Mouse (Mus musculus) lung, postnatal 0 days (tissue): ENCODE measurements at regions not wholly inside any gene's neighbourhood (a gene's known extent, or its start where the extent isn't known, plus 50 kb on each side); places are given as distances from the start of the nearest gene placed in this dataset.

ENCODE experiments used
- CTCF ChIP-seq: IDR thresholded peaks from 2 replicates; pipeline ENCODE4 v1.5.1; 2016; ENCODE audit warnings: antibody characterized with exemption, mild to moderate bottlenecking
- EP300 ChIP-seq: IDR thresholded peaks from 2 replicates; pipeline ENCODE4 v1.6.1; 2016; ENCODE audit warnings: antibody characterized with exemption, mild to moderate bottlenecking, control low read depth

GRCm38 (mm10) chr2:171920960-171921359 lies 122.3 kb downstream of the Cbln4 start:
- TF ChIP-seq CTCF (no peak), EP300 (no peak)
